Mouse (Mus musculus) Patski (cell line): ENCODE data around the gene Olfr804. TPM values are rescaled to one million over a fixed set of nuclear protein-coding genes. Genes with fewer than 3 reads are reported as not detected.

ENCODE experiments used
- ATAC-seq: fragments of 100-300 bp; one replicate; pipeline ENCODE4 v1.8.0; 2021
- CTCF ChIA-PET: fragments of 350-600 bp; sonication (Branson Sonifier 250); formaldehyde crosslinking; loops from one replicate; lab custom pipeline; 2022; ENCODE audit warnings: inconsistent platforms; lab: Charles Lee
- POLR2A ChIA-PET: fragments of 350-600 bp; sonication (Branson Sonifier 250); formaldehyde crosslinking; loops from one replicate; lab custom pipeline; 2022; ENCODE audit warnings: antibody characterized with exemption, inconsistent platforms; lab: Charles Lee
- DNase-seq: peaks from one replicate; pipeline ENCODE4 v3.0.0-alpha.2; 2011; ENCODE audit warnings: low read depth, low spot score
- H3K27me3 ChIP-seq: fragments of 371-371 bp; one replicate; pipeline ENCODE4 v1.5.1; 2021
- CTCF ChIP-seq: fragments of 100-300 bp; IDR thresholded peaks from one replicate; pipeline ENCODE4 v1.5.1; 2021
- in situ Hi-C: fragments of 300-500 bp; cut with MboI; formaldehyde crosslinking; loops from 3 replicates; pipeline ENCODE4 v1.11.1; 2018; ENCODE audit warnings: low pct_unique_long_range_greater_than_20kb, mixed read lengths
- polyA plus RNA-seq: library from polyadenylated mRNA; unstranded; gene quantifications from one replicate; pipeline ENCODE4 v1.2.3, GENCODE M21; 2021

The Olfr804 gene
- polyA plus RNA-seq, result not detected

DNA sequence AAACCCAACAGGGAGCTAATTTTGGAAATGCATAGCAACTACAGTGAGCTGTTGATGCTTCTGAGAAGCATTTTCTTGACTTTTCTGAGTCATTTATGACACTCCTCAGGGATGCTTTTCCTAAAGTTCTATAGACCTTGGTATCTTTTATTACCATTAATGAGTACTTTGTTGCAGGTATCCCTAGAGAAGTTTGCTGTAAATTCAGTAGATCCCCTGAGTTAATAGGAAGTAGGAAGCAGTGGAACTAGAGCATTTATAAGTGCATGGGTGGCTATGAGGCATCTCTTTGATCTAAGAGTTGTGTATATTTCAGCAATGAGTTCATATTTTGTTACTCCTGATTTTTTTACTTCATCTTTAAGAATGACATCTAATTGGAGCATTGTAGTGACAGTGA is at the start of gene Olfr804:
Gene Olfr804, plus strand, starts transcription at position 301 of the 400 bp plus-strand sequence.
- ATAC-seq (no peak), DNase-seq (no peak)
- in situ Hi-C loops, result no loop called here
- CTCF ChIA-PET, result no interaction called here
- TF ChIP-seq CTCF, result no peak
- no peaks in the 10 kb centered on the region for H3K27me3 ChIP-seq
- POLR2A ChIA-PET, result no interaction called here

DNA sequence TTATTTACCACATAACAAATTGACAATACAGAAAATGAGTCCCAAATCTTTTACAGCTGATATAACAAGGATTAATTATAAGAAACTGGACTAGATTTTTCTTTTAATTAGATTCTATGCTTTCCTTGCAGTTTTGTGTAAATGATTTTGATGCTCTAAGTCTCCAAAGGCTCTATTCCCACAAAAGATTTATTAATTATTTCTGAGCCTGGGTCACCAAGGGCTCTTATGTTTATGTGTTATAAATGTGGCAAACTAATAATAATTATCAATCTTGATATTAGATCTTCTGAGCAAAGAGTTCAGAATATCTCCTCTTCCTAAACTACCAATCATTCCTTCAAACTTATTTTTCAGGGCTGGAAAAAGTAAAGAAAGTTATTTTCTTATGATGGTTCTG is 45.6 kb upstream of the Olfr804 start, which contains the start of gene Olfr800:
Gene Olfr800, plus strand, starts transcription at position 301 of the 400 bp plus-strand sequence.
- no peak for TF ChIP-seq CTCF
- CTCF ChIA-PET, result no interaction called here
- POLR2A ChIA-PET, result no interaction called here
- H3K27me3 ChIP-seq, result no peaks in the 10 kb centered on the region
- in situ Hi-C loops, result no loop called here
- ATAC-seq (no peak), DNase-seq (no peak)

DNA sequence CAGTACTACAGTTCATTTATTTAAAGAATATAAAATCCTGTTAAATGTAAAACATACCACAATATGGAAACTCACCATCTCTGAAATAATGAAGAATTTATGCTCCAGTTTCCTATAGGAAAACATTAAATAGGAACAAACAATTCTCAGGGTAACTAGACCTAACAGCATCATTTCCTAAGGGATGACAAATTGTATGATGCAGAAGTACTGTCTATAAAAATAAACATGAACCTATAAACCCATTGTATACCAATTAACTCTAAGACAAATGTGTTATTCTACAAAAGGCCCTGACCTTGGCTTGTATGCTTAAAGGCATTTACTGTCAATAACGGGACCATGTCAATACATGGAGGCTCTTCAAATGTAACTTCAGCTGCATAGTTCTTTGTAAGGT is 29.2 kb upstream of the Olfr804 start, which contains the start of gene Olfr801:
Gene Olfr801, minus strand, starts transcription at position 101 of the 400 bp plus-strand sequence.
- in situ Hi-C loops, result no loop called here
- TF ChIP-seq CTCF, result no peak
- no peaks in the 10 kb centered on the region for H3K27me3 ChIP-seq
- DNase-seq (no peak), ATAC-seq (no peak)
- ChIA-PET CTCF (no interaction called here), POLR2A (no interaction called here)

DNA sequence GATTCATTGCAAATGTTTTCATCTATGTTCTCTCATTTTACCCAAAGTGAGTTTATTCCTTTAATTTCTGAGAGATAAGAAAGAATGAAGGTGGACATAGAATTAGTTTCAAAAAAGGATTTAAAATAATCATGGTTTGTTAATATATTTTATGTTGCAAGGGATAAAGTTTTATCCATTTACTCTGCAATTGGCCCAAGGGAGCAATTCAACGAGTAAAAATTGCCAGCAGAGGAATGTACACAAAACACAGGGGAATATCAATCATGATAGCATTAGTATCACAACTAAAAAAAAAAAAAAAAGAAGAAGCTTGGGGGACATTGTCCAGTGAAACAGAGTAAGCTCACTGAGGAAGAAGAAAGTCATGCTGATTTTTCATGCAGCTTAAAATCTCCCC is 14.9 kb upstream of the Olfr804 start, which contains the start of gene Olfr802:
Gene Olfr802, minus strand, starts transcription at position 101 of the 400 bp plus-strand sequence.
- ATAC-seq (no peak), DNase-seq (no peak)
- no peaks in the 10 kb centered on the region for H3K27me3 ChIP-seq
- no peak for TF ChIP-seq CTCF
- ChIA-PET POLR2A (no interaction called here), CTCF (no interaction called here)
- in situ Hi-C loops, result no loop called here

DNA sequence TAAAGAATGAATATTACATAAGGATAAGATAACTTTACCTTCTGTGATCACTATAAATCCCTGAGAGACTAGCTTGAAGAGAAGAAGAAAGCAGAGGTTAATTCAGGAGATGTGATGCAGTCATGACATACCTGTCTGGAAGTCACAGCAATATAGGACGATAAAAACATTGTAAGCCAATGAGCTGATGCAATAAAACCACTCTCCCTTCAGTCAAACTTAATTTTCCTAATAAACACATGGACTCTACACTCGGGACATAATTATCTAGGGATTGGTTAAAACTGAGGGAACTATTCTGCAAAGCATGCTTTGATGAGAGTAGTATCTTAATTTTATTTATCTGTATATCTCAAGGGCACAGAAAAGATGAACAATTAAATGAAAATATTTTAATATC is 8.8 kb upstream of the Olfr804 start, which contains the start of gene Olfr803:
Gene Olfr803, minus strand, starts transcription at position 101 of the 400 bp plus-strand sequence.
- in situ Hi-C loops, result no loop called here
- ChIA-PET CTCF (no interaction called here), POLR2A (no interaction called here)
- DNase-seq, result no peak
- no peak for ATAC-seq
- H3K27me3 ChIP-seq, result no peaks in the 10 kb centered on the region
- no peak for TF ChIP-seq CTCF

DNA sequence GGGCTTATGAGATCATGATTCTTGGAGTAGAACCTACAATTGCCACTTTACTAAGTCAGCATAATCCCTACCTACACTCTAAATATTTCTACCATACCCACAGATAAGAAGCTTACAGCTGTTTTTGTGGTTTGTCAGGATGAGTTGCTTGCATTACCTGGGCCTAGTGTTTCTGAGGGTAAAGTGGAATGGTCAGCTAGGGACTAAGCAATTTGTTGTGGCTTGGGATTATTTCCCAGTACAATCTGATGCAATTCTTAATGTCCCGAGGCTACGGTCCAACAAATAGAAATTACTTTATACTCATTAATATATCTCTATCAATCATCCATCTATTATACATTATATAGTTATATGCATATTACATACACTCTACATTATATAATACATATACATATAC is 26.3 kb downstream of the Olfr804 start, which contains the start of gene Olfr805:
Gene Olfr805, minus strand, starts transcription at position 101 of the 400 bp plus-strand sequence.
- in situ Hi-C loops, result no loop called here
- no peak for TF ChIP-seq CTCF
- POLR2A ChIA-PET, result no interaction called here

DNA sequence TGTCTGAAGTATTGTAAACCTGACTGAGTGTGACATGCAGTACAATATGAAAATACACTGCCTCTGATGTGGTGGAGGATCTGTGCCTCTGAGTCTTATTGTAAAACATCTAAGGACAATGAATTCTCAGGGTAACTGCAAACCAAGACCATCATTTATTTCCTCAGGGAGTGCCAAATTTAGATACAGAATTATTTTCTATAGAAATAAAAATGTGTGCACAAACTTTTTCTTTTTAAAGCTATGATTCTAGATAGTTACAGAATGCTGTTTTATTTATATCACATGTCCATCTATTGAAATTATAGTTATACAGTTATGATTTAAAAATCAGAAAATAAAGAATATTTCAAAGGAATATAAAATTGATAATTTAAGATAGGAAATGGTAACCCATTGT is 38.8 kb downstream of the Olfr804 start, which contains the start of gene Olfr806:
Gene Olfr806, minus strand, starts transcription at position 101 of the 400 bp plus-strand sequence.
- no peak for TF ChIP-seq CTCF
- DNase-seq (no peak), ATAC-seq (no peak)
- peaks cover 3% of the 10 kb centered on the region for H3K27me3 ChIP-seq
- in situ Hi-C loops, result no loop called here
- CTCF ChIA-PET, result interaction anchor here (1.6 kb wide), 1 partner anchor 26 kb away, joined by 4 read pairs; no protein-coding TSS in a partner anchor
- POLR2A ChIA-PET, result no interaction called here

More for the DNA sequence above, 26.3 kb downstream of the Olfr804 start, which contains the start of gene Olfr805:
- CTCF ChIA-PET, result interaction anchor here (0.8 kb wide), 1 partner anchor 10 kb away, joined by 3 read pairs; no protein-coding TSS in a partner anchor
- DNase-seq (no peak), ATAC-seq (no peak)
- H3K27me3 ChIP-seq, result peaks cover 4% of the 10 kb centered on the region

DNA sequence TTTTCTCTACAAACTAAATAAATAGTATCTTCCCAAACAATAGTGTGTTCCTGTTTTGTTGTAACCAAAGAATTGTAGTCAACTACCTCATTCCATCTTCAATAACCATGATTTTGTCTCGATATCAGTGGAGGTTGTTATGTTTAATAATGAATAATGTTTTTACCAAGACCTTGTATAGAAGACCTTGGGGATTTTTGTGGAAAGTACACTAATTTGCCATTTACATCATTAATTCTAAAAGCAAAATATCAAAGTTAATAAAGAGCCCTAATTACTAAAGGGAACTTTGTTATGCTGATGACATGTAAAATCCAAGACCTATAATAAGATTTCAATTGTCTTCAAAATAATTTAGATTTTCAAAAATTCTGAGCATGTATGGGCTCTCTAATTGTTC is 54.7 kb downstream of the Olfr804 start, which contains the start of gene Olfr807:
Gene Olfr807, minus strand, starts transcription at position 101 of the 400 bp plus-strand sequence.
- CTCF ChIA-PET, result no interaction called here
- no peak for DNase-seq

More for the DNA sequence above, 54.7 kb downstream of the Olfr804 start, which contains the start of gene Olfr807:
- POLR2A ChIA-PET, result no interaction called here
- in situ Hi-C loops, result loop anchor here (10.0 kb wide), 1 partner anchor 67 kb away; no protein-coding TSS in a partner anchor
- peaks cover 3% of the 10 kb centered on the region for H3K27me3 ChIP-seq
- no peak for TF ChIP-seq CTCF
- no peak for ATAC-seq

Other genes starting within 250 kb of the Olfr804 start
- not detected for gene Olfr787, start 241.3 kb upstream of the Olfr804 start, polyA plus RNA-seq
- not detected for gene Olfr788, start 232.2 kb upstream of the Olfr804 start, polyA plus RNA-seq
- gene Olfr789, start 218.5 kb upstream of the Olfr804 start, polyA plus RNA-seq, result not detected
- gene Olfr790, start 204.7 kb upstream of the Olfr804 start, polyA plus RNA-seq, result not detected
- gene Olfr791, start 181.4 kb upstream of the Olfr804 start, polyA plus RNA-seq, result not detected
- gene Olfr792, start 164.0 kb upstream of the Olfr804 start, polyA plus RNA-seq, result not detected
- gene Olfr794, start 135.6 kb upstream of the Olfr804 start, polyA plus RNA-seq, result not detected
- not detected for gene Olfr796, start 90.6 kb upstream of the Olfr804 start, polyA plus RNA-seq
- not detected for gene Olfr798, start 75.3 kb upstream of the Olfr804 start, polyA plus RNA-seq
- not detected for gene Olfr799, start 65.7 kb upstream of the Olfr804 start, polyA plus RNA-seq
- not detected for gene Olfr800, start 45.5 kb upstream of the Olfr804 start, polyA plus RNA-seq
- gene Olfr801, start 29.3 kb upstream of the Olfr804 start, polyA plus RNA-seq, result not detected
- not detected for gene Olfr802, start 15.0 kb upstream of the Olfr804 start, polyA plus RNA-seq
- gene Olfr803, start 8.9 kb upstream of the Olfr804 start, polyA plus RNA-seq, result not detected
- not detected for gene Olfr805, start 26.2 kb downstream of the Olfr804 start, polyA plus RNA-seq
- gene Olfr806, start 38.7 kb downstream of the Olfr804 start, polyA plus RNA-seq, result not detected
- not detected for gene Olfr807, start 54.6 kb downstream of the Olfr804 start, polyA plus RNA-seq
- gene Olfr808, start 62.3 kb downstream of the Olfr804 start, polyA plus RNA-seq, result not detected
- not detected for gene Olfr809, start 71.4 kb downstream of the Olfr804 start, polyA plus RNA-seq
- not detected for gene Olfr810, start 91.7 kb downstream of the Olfr804 start, polyA plus RNA-seq
- gene Olfr811, start 101.2 kb downstream of the Olfr804 start, polyA plus RNA-seq, result not detected
- not detected for gene Olfr812, start 142.9 kb downstream of the Olfr804 start, polyA plus RNA-seq
- gene Olfr813, start 152.2 kb downstream of the Olfr804 start, polyA plus RNA-seq, result not detected
- gene Olfr814, start 176.6 kb downstream of the Olfr804 start, polyA plus RNA-seq, result not detected
- gene Olfr815, start 202.7 kb downstream of the Olfr804 start, polyA plus RNA-seq, result not detected
- not detected for gene Olfr816, start 212.4 kb downstream of the Olfr804 start, polyA plus RNA-seq
- not detected for gene Olfr818, start 245.9 kb downstream of the Olfr804 start, polyA plus RNA-seq